Mouse (Mus musculus) C2C12 (cell line): ENCODE results near the gene Ccar1. TPM values are rescaled to one million over a fixed set of nuclear protein-coding genes. Genes with fewer than 3 reads are reported as not detected.
A peak's percentile ranks its signal among the peaks of the same experiment; 100 is the strongest.

Experiments used
- H3K27me3 ChIP-seq: one replicate; pipeline ENCODE4 v1.6.1; 2011; ENCODE audit not compliant: control insufficient read depth, insufficient read depth, insufficient read length
- H3K36me3 ChIP-seq: one replicate; pipeline ENCODE4 v1.6.1; 2011; ENCODE audit not compliant: control insufficient read depth, insufficient read depth
- H3K4me3 ChIP-seq: one replicate; pipeline ENCODE4 v1.5.1; 2011; ENCODE audit warnings: mild to moderate bottlenecking, control low read depth; ENCODE audit not compliant: poor library complexity, insufficient read depth, severe bottlenecking
- H3K79me2 ChIP-seq: one replicate; pipeline ENCODE4 v1.6.1; 2011; ENCODE audit not compliant: control insufficient read depth, insufficient read depth
- H3K79me3 ChIP-seq: one replicate; pipeline ENCODE4 v1.6.1; 2011; ENCODE audit warnings: low read depth, control low read depth
- H3ac ChIP-seq: one replicate; pipeline ENCODE3; 2011; ENCODE audit warnings: low read depth; ENCODE audit not compliant: control insufficient read depth, insufficient read length
- CEBPB ChIP-seq: IDR thresholded peaks from one replicate; pipeline ENCODE4 v1.6.1; 2011; ENCODE audit warnings: low read depth, mild to moderate bottlenecking, control low read depth, moderate library complexity
- CTCF ChIP-seq: IDR thresholded peaks from one replicate; pipeline ENCODE4 v1.5.1; 2011; ENCODE audit not compliant: control insufficient read depth, insufficient read depth, insufficient read length
- FOSL1 ChIP-seq: IDR thresholded peaks from one replicate; pipeline ENCODE4 v1.8.0; 2011; ENCODE audit warnings: mild to moderate bottlenecking, low read length; ENCODE audit not compliant: poor library complexity, insufficient read depth, severe bottlenecking
- MAX ChIP-seq: IDR thresholded peaks from one replicate; pipeline ENCODE4 v1.6.1; 2011; ENCODE audit warnings: mild to moderate bottlenecking, control low read depth
- MYOD1 ChIP-seq: IDR thresholded peaks from one replicate; pipeline ENCODE4 v1.6.1; 2011; ENCODE audit warnings: low read depth; ENCODE audit not compliant: control insufficient read depth, insufficient read length
- MYOG ChIP-seq: IDR thresholded peaks from one replicate; pipeline ENCODE4 v1.6.1; 2011; ENCODE audit not compliant: control insufficient read depth, insufficient read length; ENCODE audit errors: extremely low read depth
- USF1 ChIP-seq: IDR thresholded peaks from one replicate; pipeline ENCODE4 v1.6.1; 2011; ENCODE audit warnings: low read depth, mild to moderate bottlenecking, control low read depth, moderate library complexity
- polyA plus RNA-seq: library from polyadenylated mRNA; unstranded; fragments of >200 nt; fragmentation: generic; extraction: Trizol; gene quantifications from one replicate; pipeline ENCODE4 v1.2.1, GENCODE M21; 2012; ENCODE audit warnings: missing spikeins

Gene Ccar1
- polyA plus RNA-seq, 1 experiment = 24.7 TPM

- Histone ChIP-seq H3K36me3 (no peaks in the 10 kb centered on the region), H3K79me2 (no peaks in the 10 kb centered on the region), H3ac (no peak overlapping the region), H3K4me3 (no peak overlapping the region), H3K79me3 (no peaks in the 10 kb centered on the region), H3K27me3 (no peaks in the 10 kb centered on the region)
- TF ChIP-seq MYOD1 (no peak), CEBPB (no peak), FOSL1 (no peak), MYOG (no peak), MAX (no peak), CTCF (no peak), USF1 (no peak)
Measured at GRCm38 (mm10) chr10:62823431-62823830, 31.3 kb upstream of the Ccar1 start.

GRCm38 (mm10) chr10:62810010-62810409 is 17.9 kb upstream of the Ccar1 start:
- no peaks in the 10 kb centered on the region for H3K27me3 ChIP-seq
- TF ChIP-seq MYOD1 (no peak), FOSL1 (no peak)
- no peak overlapping the region for H3K4me3 ChIP-seq
- H3K36me3 ChIP-seq = no peaks in the 10 kb centered on the region
- H3ac ChIP-seq = no peak overlapping the region
- no peaks in the 10 kb centered on the region for H3K79me3 ChIP-seq
- H3K79me2 ChIP-seq = no peaks in the 10 kb centered on the region

GRCm38 (mm10) chr10:62808766-62809165 is 16.7 kb upstream of the Ccar1 start:
- H3K4me3 ChIP-seq = no peak overlapping the region
- H3K79me2 ChIP-seq = no peaks in the 10 kb centered on the region
- no peaks in the 10 kb centered on the region for H3K36me3 ChIP-seq
- no peak overlapping the region for H3ac ChIP-seq
- H3K27me3 ChIP-seq = no peaks in the 10 kb centered on the region
- no peak for TF ChIP-seq CEBPB
- no peak for TF ChIP-seq MAX
- no peak for TF ChIP-seq FOSL1
- no peak for TF ChIP-seq USF1
- no peak for TF ChIP-seq MYOD1
- no peak for TF ChIP-seq CTCF
- no peak for TF ChIP-seq MYOG
- no peaks in the 10 kb centered on the region for H3K79me3 ChIP-seq

- Histone ChIP-seq H3K79me3 (no peaks in the 10 kb centered on the region), H3K36me3 (no peaks in the 10 kb centered on the region)
- TF ChIP-seq USF1 (peak; percentile 11), FOSL1 (no peak), CEBPB (no peak), MYOD1 (no peak), CTCF (no peak), MYOG (no peak), MAX (no peak)
Measured at GRCm38 (mm10) chr10:62808316-62808715, 16.2 kb upstream of the Ccar1 start.

GRCm38 (mm10) chr10:62804106-62804505 is 12.0 kb upstream of the Ccar1 start:
- Histone ChIP-seq H3ac (no peak overlapping the region), H3K79me2 (no peaks in the 10 kb centered on the region), H3K36me3 (no peaks in the 10 kb centered on the region), H3K79me3 (no peaks in the 10 kb centered on the region), H3K4me3 (no peak overlapping the region), H3K27me3 (no peaks in the 10 kb centered on the region)
- TF ChIP-seq CTCF = peak; percentile 10
- no peak for TF ChIP-seq USF1

More at GRCm38 (mm10) chr10:62808316-62808715, 16.2 kb upstream of the Ccar1 start:
- Histone ChIP-seq H3K27me3 (no peaks in the 10 kb centered on the region), H3ac (no peak overlapping the region), H3K79me2 (no peaks in the 10 kb centered on the region), H3K4me3 (no peak overlapping the region)

- H3K4me3 ChIP-seq = no peak overlapping the region
- no peak overlapping the region for H3ac ChIP-seq
- H3K79me2 ChIP-seq = no peaks in the 10 kb centered on the region
- H3K36me3 ChIP-seq = no peaks in the 10 kb centered on the region
- no peaks in the 10 kb centered on the region for H3K27me3 ChIP-seq
- TF ChIP-seq USF1 (no peak), MYOG (no peak), CEBPB (no peak), FOSL1 (no peak)
- no peaks in the 10 kb centered on the region for H3K79me3 ChIP-seq
Measured at GRCm38 (mm10) chr10:62803296-62803695, 11.2 kb upstream of the Ccar1 start.
